Mouse (Mus musculus) heart, embryonic 15.5 days (tissue): Measurements from ENCODE around the gene Serpinb9. TPM values are rescaled to one million over a fixed set of nuclear protein-coding genes. Genes with fewer than 3 reads are reported as not detected.
"Not testable (repeated sequence)": the region's sequence is repeated elsewhere in the genome, so short reads cannot be mapped to it uniquely, and the experiment has no call there.

Experiments used
- ATAC-seq: fragments of 200-750 bp; cut with Nextera tagmentation; replicated peaks from 2 replicates; pipeline ENCODE4 v1.8.0; 2017; ENCODE audit warnings: low read depth, moderate TSS enrichment; ENCODE audit not compliant: insufficient number of reproducible peaks, insufficient read depth, low FRiP score
- H3K27ac ChIP-seq: fragments of 300-500 bp; sonication (generic); 2 replicates; pipeline ENCODE4 v1.5.1; 2015; ENCODE audit warnings: mild to moderate bottlenecking, inconsistent platforms
- H3K27me3 ChIP-seq: fragments of 300-500 bp; sonication (generic); 2 replicates; pipeline ENCODE4 v1.6.1; 2015; ENCODE audit warnings: inconsistent platforms
- H3K36me3 ChIP-seq: fragments of 300-500 bp; sonication (generic); 2 replicates; pipeline ENCODE4 v1.6.1; 2015; ENCODE audit warnings: mild to moderate bottlenecking, inconsistent platforms
- H3K4me1 ChIP-seq: fragments of 300-500 bp; sonication (generic); replicated peaks from 2 replicates; pipeline ENCODE4 v1.6.1; 2015; ENCODE audit warnings: inconsistent platforms
- H3K4me2 ChIP-seq: fragments of 300-500 bp; sonication (generic); 2 replicates; pipeline ENCODE4 v1.6.1; 2015; ENCODE audit warnings: inconsistent platforms, mild to moderate bottlenecking, moderate library complexity
- H3K4me3 ChIP-seq: fragments of 300-500 bp; sonication (generic); 2 replicates; pipeline ENCODE4 v1.5.1; 2015; ENCODE audit warnings: mild to moderate bottlenecking, inconsistent platforms
- H3K9ac ChIP-seq: fragments of 300-500 bp; sonication (generic); 2 replicates; pipeline ENCODE4 v1.6.1; 2015; ENCODE audit warnings: mild to moderate bottlenecking, inconsistent platforms
- H3K9me3 ChIP-seq: fragments of 300-500 bp; sonication (generic); replicated peaks from 2 replicates; pipeline ENCODE4 v1.6.1; 2016; ENCODE audit warnings: inconsistent platforms
- WGBS: fragments of 180-500 bp; shearing (Covaris S2); methylation state at CpG from one replicate; pipeline ENCODE4 v1.1.7; 2015; ENCODE audit warnings: mixed read lengths; 5-methylcytosine and 5-hydroxymethylcytosine counted together
- polyA plus RNA-seq: library from polyadenylated mRNA; unstranded; fragments of >200 nt; fragmentation: Nextera tagmentation; extraction: Ambion mirVana; gene quantifications from 2 replicates; pipeline ENCODE4 v1.2.1, GENCODE M21; 2015

The Serpinb9 gene
- polyA plus RNA-seq, 1 experiment from 2014 or later, result 8.3 TPM

GRCm38 (mm10) chr13:33028550-33028949 lies 25.5 kb downstream of the Serpinb9 start:
- ATAC-seq, result no peak
- 27% methylated on average over 2 of the region's 2 CpGs for WGBS
- no peak overlapping the region for H3K27ac ChIP-seq
- H3K36me3 ChIP-seq, result no peaks in the 10 kb centered on the region
- no peak overlapping the region for H3K4me3 ChIP-seq
- no peak overlapping the region for H3K9ac ChIP-seq
- H3K9me3 ChIP-seq, result no peaks in the 10 kb centered on the region
- H3K4me2 ChIP-seq, result no peak overlapping the region
- H3K4me1 ChIP-seq, result peaks cover 7% of the 10 kb centered on the region; the same call in 1 of the 2 replicates
- no peaks in the 10 kb centered on the region for H3K27me3 ChIP-seq

GRCm38 (mm10) chr13:33029478-33029877 lies 26.4 kb downstream of the Serpinb9 start:
- H3K9ac ChIP-seq, H3K36me3 ChIP-seq, H3K4me2 ChIP-seq, H3K9me3 ChIP-seq, ATAC-seq, H3K4me1 ChIP-seq, H3K27ac ChIP-seq, H3K4me3 ChIP-seq, H3K27me3 ChIP-seq: not testable (repeated sequence)
- 75% methylated on average over 2 of the region's 2 CpGs for WGBS

GRCm38 (mm10) chr13:33030281-33030680 lies 27.2 kb downstream of the Serpinb9 start:
- H3K27ac ChIP-seq, result no peak overlapping the region
- no peaks in the 10 kb centered on the region for H3K36me3 ChIP-seq
- no peak overlapping the region for H3K4me2 ChIP-seq
- no peak overlapping the region for H3K9ac ChIP-seq
- ATAC-seq, result no peak
- no peaks in the 10 kb centered on the region for H3K9me3 ChIP-seq
- H3K4me3 ChIP-seq, result no peak overlapping the region
- H3K27me3 ChIP-seq, result no peaks in the 10 kb centered on the region
- H3K4me1 ChIP-seq, result peaks cover 7% of the 10 kb centered on the region; the same call in 1 of the 2 replicates
- 88% methylated on average over 2 of the region's 3 CpGs for WGBS

- Histone ChIP-seq H3K9me3 (no peaks in the 10 kb centered on the region), H3K4me1 (no peaks in the 10 kb centered on the region), H3K36me3 (no peaks in the 10 kb centered on the region), H3K27ac (no peak overlapping the region), H3K4me2 (no peak overlapping the region), H3K9ac (no peak overlapping the region), H3K27me3 (no peaks in the 10 kb centered on the region), H3K4me3 (no peak overlapping the region)
- 72% methylated on average over 1 of the region's 1 CpGs for WGBS
- ATAC-seq, result no peak
Measured at GRCm38 (mm10) chr13:33035506-33035905, 32.5 kb downstream of the Serpinb9 start.

- no peaks in the 10 kb centered on the region for H3K36me3 ChIP-seq
- H3K27ac ChIP-seq, result no peak overlapping the region
- 86% methylated on average over 3 of the region's 3 CpGs for WGBS
- no peak overlapping the region for H3K4me2 ChIP-seq
- H3K4me1 ChIP-seq, result no peaks in the 10 kb centered on the region
- H3K9ac ChIP-seq, result no peak overlapping the region
- no peak overlapping the region for H3K4me3 ChIP-seq
- no peaks in the 10 kb centered on the region for H3K27me3 ChIP-seq
- ATAC-seq, result no peak
- H3K9me3 ChIP-seq, result no peaks in the 10 kb centered on the region
Measured at GRCm38 (mm10) chr13:33043542-33043941, 40.5 kb downstream of the Serpinb9 start.

GRCm38 (mm10) chr13:33047234-33047633 lies 44.2 kb downstream of the Serpinb9 start:
- ATAC-seq, result no peak
- H3K4me3 ChIP-seq, result no peak overlapping the region
- H3K4me1 ChIP-seq, result 0 out of 2 replicates have a peak, but pooled peaks cover 2% of the 10 kb centered on the region
- H3K36me3 ChIP-seq, result no peaks in the 10 kb centered on the region
- no peaks in the 10 kb centered on the region for H3K9me3 ChIP-seq
- no peak overlapping the region for H3K27ac ChIP-seq
- no peak overlapping the region for H3K4me2 ChIP-seq
- no peaks in the 10 kb centered on the region for H3K27me3 ChIP-seq
- H3K9ac ChIP-seq, result no peak overlapping the region
- WGBS, result 74% methylated on average over 2 of the region's 2 CpGs

DNA sequence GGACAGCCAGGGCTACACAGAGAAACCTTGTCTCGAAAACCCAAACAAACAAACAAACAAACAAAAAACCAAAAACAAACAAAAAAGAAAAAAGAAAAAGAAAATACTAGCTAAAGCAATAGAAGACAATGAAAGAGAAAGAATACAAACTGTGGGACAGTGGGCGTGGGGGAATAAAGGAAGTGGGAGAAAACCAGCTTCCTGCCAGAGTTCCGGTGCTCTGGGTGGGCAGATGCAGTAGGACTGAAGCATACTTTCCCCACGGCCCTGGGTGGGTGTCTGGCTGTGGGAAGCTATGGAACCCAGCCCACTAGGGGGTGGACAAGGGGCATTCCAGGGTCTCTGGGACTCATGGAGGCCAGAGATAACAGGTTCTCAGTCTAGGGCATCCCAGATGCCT lies 45.1 kb downstream of the Serpinb9 start:
- no peaks in the 10 kb centered on the region for H3K27me3 ChIP-seq
- no peak overlapping the region for H3K9ac ChIP-seq
- H3K4me1 ChIP-seq, result 0 out of 2 replicates have a peak, but pooled peaks cover 2% of the 10 kb centered on the region
- 72% methylated on average over 4 of the region's 4 CpGs for WGBS
- H3K27ac ChIP-seq, result no peak overlapping the region
- H3K9me3 ChIP-seq, result no peaks in the 10 kb centered on the region
- no peak for ATAC-seq
- no peaks in the 10 kb centered on the region for H3K36me3 ChIP-seq
- no peak overlapping the region for H3K4me3 ChIP-seq
- H3K4me2 ChIP-seq, result no peak overlapping the region

- Histone ChIP-seq H3K36me3 (no peaks in the 10 kb centered on the region), H3K27ac (no peak overlapping the region), H3K4me3 (no peak overlapping the region), H3K4me2 (no peak overlapping the region), H3K9ac (no peak overlapping the region), H3K27me3 (no peaks in the 10 kb centered on the region), H3K4me1 (0 out of 2 replicates have a peak, but pooled peaks cover 2% of the 10 kb centered on the region), H3K9me3 (no peaks in the 10 kb centered on the region)
- WGBS, result 31% methylated on average over 3 of the region's 3 CpGs
- no peak for ATAC-seq
Measured at GRCm38 (mm10) chr13:33051697-33052096, 48.6 kb downstream of the Serpinb9 start.

- no peaks in the 10 kb centered on the region for H3K4me1 ChIP-seq
- H3K4me3 ChIP-seq, result no peak overlapping the region
- no peak overlapping the region for H3K4me2 ChIP-seq
- H3K9ac ChIP-seq, result no peak overlapping the region
- WGBS, result 26% methylated on average over 1 of the region's 1 CpGs
- H3K27ac ChIP-seq, result no peak overlapping the region
- no peaks in the 10 kb centered on the region for H3K27me3 ChIP-seq
- no peaks in the 10 kb centered on the region for H3K36me3 ChIP-seq
- no peaks in the 10 kb centered on the region for H3K9me3 ChIP-seq
- ATAC-seq, result no peak
Measured at GRCm38 (mm10) chr13:33063048-33063447, 60.0 kb downstream of the Serpinb9 start.

Other genes starting within 250 kb of the Serpinb9 start
- gene Mylk4, start 219.3 kb upstream of the Serpinb9 start, polyA plus RNA-seq, result 0.76 and 1.1 TPM in 2 replicates
- gene Wrnip1, start 201.2 kb upstream of the Serpinb9 start, polyA plus RNA-seq, result 22.2 and 28.0 TPM in 2 replicates
- gene D930007J09Rik, start 200.4 kb upstream of the Serpinb9 start, polyA plus RNA-seq, result not detected in 2 replicates
- gene Serpinb1a, start 152.1 kb upstream of the Serpinb9 start, polyA plus RNA-seq, result 11.5 and 13.9 TPM in 2 replicates
- 0.14 and 0.15 TPM in 2 replicates for gene Serpinb1c, start 105.0 kb upstream of the Serpinb9 start, polyA plus RNA-seq
- 20.0 and 20.6 TPM in 2 replicates for gene Serpinb6b, start 38.0 kb upstream of the Serpinb9 start, polyA plus RNA-seq
- 0.33 and 0.52 TPM in 2 replicates for gene Serpinb9b, start 24.2 kb downstream of the Serpinb9 start, polyA plus RNA-seq
- gene Serpinb1b, start 75.3 kb downstream of the Serpinb9 start, polyA plus RNA-seq, result 0.10 and 0.14 TPM in 2 replicates
- gene Serpinb9c, start 156.5 kb downstream of the Serpinb9 start, polyA plus RNA-seq, result not detected in 2 replicates
- not detected in 2 replicates for gene Serpinb9d, start 189.7 kb downstream of the Serpinb9 start, polyA plus RNA-seq
- gene Serpinb9e, start 246.4 kb downstream of the Serpinb9 start, polyA plus RNA-seq, result not detected in 2 replicates